Mouse (Mus musculus): ENCODE results near the gene Actl11.

The Actl11 gene

GRCm38 (mm10) chr9:107928169-107928568 is at the start of gene Actl11:
Gene Actl11, plus strand, starts transcription at chr9:107928469.
- ATAC-seq (ENCODE audit: low TSS enrichment), result no peak

- no peak for ATAC-seq (ENCODE audit: low TSS enrichment)
Measured at GRCm38 (mm10) chr9:107880411-107880810, 47.9 kb upstream of the Actl11 start.

- peak; percentile 98 for ATAC-seq (ENCODE audit: low TSS enrichment)
Measured at GRCm38 (mm10) chr9:107887804-107888266, 40.4 kb upstream of the Actl11 start, which contains the start of gene Mon1a. Gene Mon1a, plus strand, starts transcription at chr9:107888151.

- peak; percentile 50 for ATAC-seq (ENCODE audit: low TSS enrichment)
Measured at GRCm38 (mm10) chr9:107888267-107888850, 39.9 kb upstream of the Actl11 start.

GRCm38 (mm10) chr9:107890260-107890659 is 38.0 kb upstream of the Actl11 start:
- ATAC-seq (ENCODE audit: low TSS enrichment), result no peak

- no peak for ATAC-seq (ENCODE audit: low TSS enrichment)
Measured at GRCm38 (mm10) chr9:107891023-107891422, 37.2 kb upstream of the Actl11 start.

GRCm38 (mm10) chr9:107898563-107898962 is 29.7 kb upstream of the Actl11 start:
- no peak for ATAC-seq (ENCODE audit: low TSS enrichment)

- ATAC-seq (ENCODE audit: low TSS enrichment), result no peak
Measured at GRCm38 (mm10) chr9:107899855-107900254, 28.4 kb upstream of the Actl11 start.

- peak; percentile 80 for ATAC-seq (ENCODE audit: low TSS enrichment)
Measured at GRCm38 (mm10) chr9:107900840-107901626, 27.2 kb upstream of the Actl11 start.

- no peak for ATAC-seq (ENCODE audit: low TSS enrichment)
Measured at GRCm38 (mm10) chr9:107901627-107901914, 26.7 kb upstream of the Actl11 start.

- ATAC-seq (ENCODE audit: low TSS enrichment), result peak; percentile 64
Measured at GRCm38 (mm10) chr9:107904726-107905125, 23.5 kb upstream of the Actl11 start.

- no peak for ATAC-seq (ENCODE audit: low TSS enrichment)
Measured at GRCm38 (mm10) chr9:107906252-107906966, 21.9 kb upstream of the Actl11 start, which contains the start of gene Mst1r. Gene Mst1r, plus strand, starts transcription at chr9:107906873.

- ATAC-seq (ENCODE audit: low TSS enrichment), result no peak
Measured at GRCm38 (mm10) chr9:107906967-107907800, 21.1 kb upstream of the Actl11 start.

- no peak for ATAC-seq (ENCODE audit: low TSS enrichment)
Measured at GRCm38 (mm10) chr9:107907801-107908120, 20.5 kb upstream of the Actl11 start.

GRCm38 (mm10) chr9:107908410-107909158 is 19.7 kb upstream of the Actl11 start:
- ATAC-seq (ENCODE audit: low TSS enrichment), result no peak

- no peak for ATAC-seq (ENCODE audit: low TSS enrichment)
Measured at GRCm38 (mm10) chr9:107910025-107910769, 18.1 kb upstream of the Actl11 start.

- ATAC-seq (ENCODE audit: low TSS enrichment), result no peak
Measured at GRCm38 (mm10) chr9:107914764-107915420, 13.4 kb upstream of the Actl11 start.

- ATAC-seq (ENCODE audit: low TSS enrichment), result 0 out of 2 replicates have a peak, but pooled peaks have one; percentile 45
Measured at GRCm38 (mm10) chr9:107917895-107918608, 10.2 kb upstream of the Actl11 start.

- peak; percentile 64; the same call in 1 of the 2 replicates for ATAC-seq (ENCODE audit: low TSS enrichment)
Measured at GRCm38 (mm10) chr9:107918884-107919283, 9.4 kb upstream of the Actl11 start.

Measured in frontal cortex, adult (tissue).